Mouse (Mus musculus) spleen, adult 2 months (tissue): ENCODE results near the gene Tmem203. TPM values are rescaled to one million over a fixed set of nuclear protein-coding genes. Genes with fewer than 3 reads are reported as not detected.

ENCODE experiments used
- DNase-seq, 2 experiments: peaks; one replicate each; pipeline versions ENCODE4 v3.0.0 to v3.0.0-alpha.2; 2012 to 2021; ENCODE audit warnings: low spot score in 2 of 2, low read depth in 1 of 2
- H3K27ac ChIP-seq: fragments of 200-500 bp; 2 replicates; pipeline ENCODE4 v1.5.1; 2012; ENCODE audit warnings: low read length, inconsistent platforms; ENCODE audit not compliant: insufficient read depth
- H3K27me3 ChIP-seq: fragments of 200-500 bp; 2 replicates; pipeline ENCODE4 v1.6.1; 2012; ENCODE audit warnings: mild to moderate bottlenecking, moderate library complexity, low read length, inconsistent platforms; ENCODE audit not compliant: control insufficient read depth, insufficient read depth
- H3K36me3 ChIP-seq: fragments of 200-500 bp; 2 replicates; pipeline ENCODE4 v1.6.1; 2012; ENCODE audit warnings: mild to moderate bottlenecking, low read length, inconsistent platforms; ENCODE audit not compliant: control insufficient read depth, insufficient read depth
- H3K4me1 ChIP-seq: fragments of 200-500 bp; 2 replicates; pipeline ENCODE4 v1.6.1; 2011; ENCODE audit warnings: inconsistent platforms; ENCODE audit not compliant: control insufficient read depth, insufficient read depth, insufficient read length
- H3K4me3 ChIP-seq: fragments of 200-500 bp; 2 replicates; pipeline ENCODE4 v1.5.1; 2011; ENCODE audit warnings: mild to moderate bottlenecking, inconsistent platforms; ENCODE audit not compliant: insufficient read depth, insufficient read length; ENCODE audit errors: extremely low read depth
- CTCF ChIP-seq: fragments of 200-500 bp; IDR thresholded peaks from 2 replicates; pipeline ENCODE4 v1.5.1; 2011; ENCODE audit warnings: mild to moderate bottlenecking, inconsistent platforms; ENCODE audit not compliant: insufficient read depth, insufficient read length, insufficient replicate concordance; ENCODE audit errors: extremely low read depth
- POLR2A ChIP-seq: fragments of 200-500 bp; IDR thresholded peaks from 2 replicates; pipeline ENCODE4 v1.6.1; 2011; ENCODE audit warnings: low read depth, low read length, inconsistent platforms
- WGBS: fragments of 180-500 bp; shearing (Covaris S2); methylation state at CpG from one replicate; pipeline ENCODE4 v1.1.7; 2018; 5-methylcytosine and 5-hydroxymethylcytosine counted together
- polyA plus RNA-seq: library from polyadenylated mRNA; depleted of rRNA; stranded (reverse); fragments of >200 nt; gene quantifications from 2 replicates; pipeline ENCODE4 v1.2.3, GENCODE M21; 2012

Gene Tmem203
- polyA plus RNA-seq, 1 experiment = 44.4 TPM

GRCm38 (mm10) chr2:25226864-25227263 lies 28.4 kb upstream of the Tmem203 start:
- TF ChIP-seq POLR2A (no peak), CTCF (no peak)
- H3K27ac ChIP-seq = no peak overlapping the region
- WGBS = 87% methylated on average over 5 of the region's 5 CpGs
- no peak overlapping the region for H3K4me3 ChIP-seq
- DNase-seq = no peak
- peaks cover 8% of the 10 kb centered on the region; the same call in 1 of the 2 replicates for H3K4me1 ChIP-seq
- H3K27me3 ChIP-seq = no peaks in the 10 kb centered on the region
- H3K36me3 ChIP-seq = peaks cover 1% of the 10 kb centered on the region; the same call in 1 of the 2 replicates

- Histone ChIP-seq H3K4me1 (peaks cover 8% of the 10 kb centered on the region; the same call in 1 of the 2 replicates), H3K36me3 (no peaks in the 10 kb centered on the region), H3K27me3 (no peaks in the 10 kb centered on the region), H3K27ac (no peak overlapping the region), H3K4me3 (no peak overlapping the region)
- DNase-seq = no peak
- 97% methylated on average over 4 of the region's 4 CpGs for WGBS
- TF ChIP-seq CTCF = no peak
- TF ChIP-seq POLR2A = no peak
Measured at GRCm38 (mm10) chr2:25227406-25227805, 27.8 kb upstream of the Tmem203 start.

DNA sequence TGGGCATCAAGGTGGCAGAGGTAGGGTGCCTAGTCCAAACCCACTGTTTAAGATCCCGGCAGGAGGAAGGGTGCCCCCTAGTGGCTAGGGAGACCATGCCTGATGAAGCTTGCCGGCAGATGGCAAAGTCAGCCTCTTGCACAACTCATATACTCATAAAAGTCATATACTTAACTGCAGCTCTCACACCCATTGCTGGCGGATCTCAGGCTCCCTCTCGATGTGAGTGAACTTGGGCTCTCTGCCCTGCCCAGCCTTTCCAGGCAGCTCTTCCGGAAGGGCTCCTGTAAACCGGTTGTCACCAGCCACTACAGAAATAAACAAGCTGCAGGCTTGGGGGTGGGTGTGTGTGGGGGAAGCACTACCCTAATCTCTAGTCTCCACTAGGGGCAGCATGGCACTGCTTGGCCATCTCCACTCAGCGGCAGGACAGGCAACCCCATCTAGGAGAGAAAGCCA lies 26.8 kb upstream of the Tmem203 start:
- peak; percentile 88; the same call in 1 of the 2 replicates for TF ChIP-seq CTCF
- TF ChIP-seq POLR2A = no peak
- peak overlapping the region; percentile 39; the same call in 1 of the 2 replicates for H3K4me3 ChIP-seq
- peaks cover 7% of the 10 kb centered on the region; the same call in 1 of the 2 replicates for H3K4me1 ChIP-seq
- H3K36me3 ChIP-seq = no peaks in the 10 kb centered on the region
- peak; percentile 84 to 85 for DNase-seq
- no peaks in the 10 kb centered on the region for H3K27me3 ChIP-seq
- peak overlapping the region; percentile 62 for H3K27ac ChIP-seq
- 1% methylated on average over 7 of the region's 7 CpGs for WGBS

DNA sequence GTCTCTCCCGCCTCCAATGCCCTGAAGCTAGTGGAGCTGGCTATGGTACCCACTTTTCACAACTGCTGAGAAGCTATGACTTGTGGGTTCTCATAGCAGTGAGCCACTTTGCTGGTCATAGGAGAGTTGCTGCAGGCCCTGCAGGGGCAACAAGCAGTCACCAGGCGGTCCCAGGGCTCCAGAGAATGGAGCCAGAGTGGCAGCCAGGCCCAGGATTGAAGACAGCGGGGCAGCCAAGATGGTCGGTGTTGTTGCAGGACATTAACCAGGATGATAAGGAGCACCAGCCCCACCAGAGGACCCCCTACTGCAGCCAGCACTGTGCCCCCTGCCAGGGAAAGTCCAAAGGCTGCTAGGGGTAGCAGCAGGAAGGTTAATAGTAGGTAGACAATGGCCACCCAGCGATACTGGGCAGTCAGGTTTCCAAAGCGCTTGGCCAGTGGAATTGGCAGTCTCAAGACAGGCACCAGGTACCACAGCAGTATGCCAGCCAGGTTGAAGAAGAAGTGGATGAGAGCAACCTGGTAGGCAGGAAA lies 26.2 kb upstream of the Tmem203 start:
- Histone ChIP-seq H3K36me3 (no peaks in the 10 kb centered on the region), H3K4me3 (no peak overlapping the region), H3K27ac (0 out of 2 replicates have a peak overlapping the region, but pooled peaks have one; percentile 27), H3K27me3 (no peaks in the 10 kb centered on the region; the same call in 1 of the 2 replicates), H3K4me1 (peaks cover 3% of the 10 kb centered on the region; the same call in 1 of the 2 replicates)
- TF ChIP-seq POLR2A = no peak
- no peak for TF ChIP-seq CTCF
- no peak for DNase-seq
- 79% methylated on average over 6 of the region's 6 CpGs for WGBS

GRCm38 (mm10) chr2:25229582-25229981 lies 25.7 kb upstream of the Tmem203 start:
- H3K4me3 ChIP-seq = no peak overlapping the region
- H3K4me1 ChIP-seq = peaks cover 3% of the 10 kb centered on the region; the same call in 1 of the 2 replicates
- H3K36me3 ChIP-seq = no peaks in the 10 kb centered on the region
- H3K27ac ChIP-seq = no peak overlapping the region
- TF ChIP-seq CTCF (no peak), POLR2A (no peak)
- 91% methylated on average over 5 of the region's 5 CpGs for WGBS
- H3K27me3 ChIP-seq = no peaks in the 10 kb centered on the region; the same call in 1 of the 2 replicates
- no peak for DNase-seq

- no peak overlapping the region for H3K27ac ChIP-seq
- TF ChIP-seq POLR2A = no peak
- DNase-seq = no peak
- no peaks in the 10 kb centered on the region; the same call in 1 of the 2 replicates for H3K27me3 ChIP-seq
- H3K4me3 ChIP-seq = no peak overlapping the region
- WGBS = 89% methylated on average over 7 of the region's 7 CpGs
- no peaks in the 10 kb centered on the region for H3K36me3 ChIP-seq
- H3K4me1 ChIP-seq = peaks cover 3% of the 10 kb centered on the region; the same call in 1 of the 2 replicates
Measured at GRCm38 (mm10) chr2:25230581-25230980, 24.7 kb upstream of the Tmem203 start.

GRCm38 (mm10) chr2:25231038-25231437 lies 24.2 kb upstream of the Tmem203 start:
- Histone ChIP-seq H3K36me3 (no peaks in the 10 kb centered on the region), H3K27me3 (no peaks in the 10 kb centered on the region; the same call in 1 of the 2 replicates), H3K27ac (no peak overlapping the region), H3K4me1 (peaks cover 3% of the 10 kb centered on the region; the same call in 1 of the 2 replicates), H3K4me3 (no peak overlapping the region)
- DNase-seq = no peak
- TF ChIP-seq CTCF = no peak
- no peak for TF ChIP-seq POLR2A
- WGBS = 89% methylated on average over 12 of the region's 12 CpGs
